Mouse (Mus musculus) midbrain, embryonic 11.5 days (tissue): ENCODE measurements around the gene Vsig10l. TPM values are rescaled to one million over a fixed set of nuclear protein-coding genes. Genes with fewer than 3 reads are reported as not detected.

Source experiments
- ATAC-seq: fragments of 200-750 bp; cut with Nextera tagmentation; 2 replicates; pipeline ENCODE4 v1.8.0; 2017; ENCODE audit warnings: moderate TSS enrichment, moderate library complexity; ENCODE audit not compliant: low FRiP score
- DNase-seq: peaks from one replicate; pipeline ENCODE4 v3.0.0; 2015; ENCODE audit warnings: low spot score; ENCODE audit errors: missing footprints
- H3K27ac ChIP-seq: fragments of 300-500 bp; sonication (generic); 2 replicates; pipeline ENCODE4 v1.5.1; 2014; ENCODE audit warnings: low read depth, low read length
- H3K27me3 ChIP-seq: fragments of 300-500 bp; sonication (generic); 2 replicates; pipeline ENCODE4 v1.6.1; 2014; ENCODE audit warnings: mild to moderate bottlenecking, low read length, moderate library complexity, mixed read lengths; ENCODE audit not compliant: control insufficient read depth, insufficient read depth
- H3K36me3 ChIP-seq: fragments of 300-500 bp; sonication (generic); 2 replicates; pipeline ENCODE4 v1.6.1; 2014; ENCODE audit warnings: mild to moderate bottlenecking, low read length, moderate library complexity, mixed read lengths; ENCODE audit not compliant: control insufficient read depth, insufficient read depth
- H3K4me1 ChIP-seq: fragments of 300-500 bp; sonication (generic); 2 replicates; pipeline ENCODE4 v1.6.1; 2014; ENCODE audit warnings: low read length; ENCODE audit not compliant: control insufficient read depth, insufficient read depth
- H3K4me2 ChIP-seq: fragments of 300-500 bp; sonication (generic); 2 replicates; pipeline ENCODE4 v1.6.1; 2014; ENCODE audit warnings: mild to moderate bottlenecking, moderate library complexity
- H3K4me3 ChIP-seq: fragments of 300-500 bp; sonication (generic); 2 replicates; pipeline ENCODE4 v1.5.1; 2014; ENCODE audit warnings: low read depth, low read length
- H3K9ac ChIP-seq: fragments of 300-500 bp; sonication (generic); 2 replicates; pipeline ENCODE4 v1.6.1; 2014; ENCODE audit warnings: low read length
- H3K9me3 ChIP-seq: fragments of 300-500 bp; sonication (generic); 2 replicates; pipeline ENCODE4 v1.6.1; 2016; ENCODE audit warnings: low read length; ENCODE audit not compliant: control insufficient read depth
- WGBS: fragments of 180-500 bp; shearing (Covaris S2); extraction: QIAGEN DNeasy Blood & Tissue Kit; methylation state at CpG from one replicate; pipeline ENCODE4 v1.1.7; 2014; 5-methylcytosine and 5-hydroxymethylcytosine counted together
- polyA plus RNA-seq: library from polyadenylated mRNA; unstranded; fragments of >200 nt; fragmentation: Nextera tagmentation; extraction: Ambion mirVana; gene quantifications from 2 replicates; pipeline ENCODE4 v1.2.1, GENCODE M21; 2014

The Vsig10l gene
- polyA plus RNA-seq, 1 experiment from 2014 or later = 2.4 TPM

DNA sequence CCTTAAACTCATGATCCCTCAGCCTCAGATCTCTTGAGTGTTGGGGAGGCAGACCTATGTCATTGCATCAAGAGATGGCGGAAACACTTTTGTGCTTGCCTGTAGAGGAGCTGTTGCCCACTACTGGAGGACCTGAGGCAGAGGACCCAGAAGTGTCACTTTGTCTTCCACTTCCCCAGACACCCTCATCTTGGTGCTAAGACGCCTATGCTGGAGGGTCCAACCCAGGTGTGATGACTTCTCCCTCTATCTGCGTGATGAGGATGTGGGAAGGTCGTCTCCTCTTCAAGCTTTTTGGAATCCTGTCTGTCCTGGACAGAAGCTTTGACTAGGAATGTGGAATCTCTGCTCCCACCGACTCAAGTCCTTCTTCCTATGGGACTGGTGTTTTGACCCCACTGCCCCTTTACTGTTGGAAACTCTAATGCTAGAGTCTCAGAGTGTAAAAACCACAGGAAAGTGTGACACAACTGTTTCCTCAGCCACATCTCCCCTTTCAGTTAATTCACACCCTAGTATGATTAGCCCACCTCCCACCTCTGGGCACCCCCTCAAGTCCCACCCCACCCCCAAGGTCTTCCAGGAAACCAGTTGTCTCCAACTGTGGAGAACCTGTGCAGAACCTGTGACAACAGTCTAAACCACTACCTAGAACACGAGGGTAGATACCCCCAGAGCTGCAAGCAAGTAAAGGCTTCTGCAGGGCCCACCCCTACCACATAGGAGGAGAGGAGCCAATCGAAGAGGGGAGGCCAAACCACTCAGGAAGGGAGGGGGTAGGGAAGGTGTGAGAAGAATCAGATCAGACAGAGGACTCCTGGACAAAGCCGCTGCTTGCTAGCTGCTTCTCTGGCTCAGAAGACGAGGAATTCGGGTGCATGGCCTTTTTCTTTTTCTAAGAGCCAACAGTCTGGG is 26.4 kb upstream of the Vsig10l start, which contains the start of gene Nkg7:
TSS of gene Nkg7 (plus strand) at position 733 of the 915 bp plus-strand sequence.
- Histone ChIP-seq H3K4me1 (no peaks in the 10 kb centered on the region), H3K36me3 (no peaks in the 10 kb centered on the region), H3K9ac (no peak within 1 kb of the TSS), H3K9me3 (no peaks in the 10 kb centered on the region), H3K27ac (no peak within 1 kb of the TSS), H3K4me2 (no peak within 1 kb of the TSS), H3K27me3 (no peaks in the 10 kb centered on the region), H3K4me3 (no peak within 1 kb of the TSS)
- DNase-seq (no peak), ATAC-seq (no peak)
- WGBS = 79% methylated on average over 10 of the region's 10 CpGs

DNA sequence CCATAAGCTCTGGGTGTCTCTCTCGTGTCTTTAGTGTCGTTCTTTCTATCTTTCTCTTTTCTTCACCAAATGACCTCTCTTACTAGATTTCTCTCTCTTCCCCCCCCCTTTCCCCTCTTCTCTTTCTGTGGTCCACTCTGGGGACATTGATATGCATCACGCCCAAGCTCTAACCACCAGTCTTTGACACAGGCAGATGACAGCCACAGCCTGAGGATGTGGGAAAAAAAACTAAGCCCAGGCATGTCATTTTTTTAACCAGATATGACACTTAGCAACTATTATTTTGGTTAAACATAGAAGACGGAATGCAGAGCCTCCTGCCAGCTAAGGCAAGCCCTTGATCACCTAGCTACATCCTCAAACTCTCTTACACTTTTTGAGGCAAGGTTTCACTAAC is 24.3 kb upstream of the Vsig10l start:
- no peak overlapping the region for H3K4me2 ChIP-seq
- WGBS = 75% methylated on average over 4 of the region's 4 CpGs
- H3K4me1 ChIP-seq = peaks cover 3% of the 10 kb centered on the region; the same call in 1 of the 2 replicates
- H3K4me3 ChIP-seq = no peak overlapping the region
- H3K9ac ChIP-seq = no peak overlapping the region
- ATAC-seq = no peak
- no peaks in the 10 kb centered on the region for H3K9me3 ChIP-seq
- H3K27me3 ChIP-seq = no peaks in the 10 kb centered on the region
- no peak overlapping the region for H3K27ac ChIP-seq
- DNase-seq = no peak
- no peaks in the 10 kb centered on the region for H3K36me3 ChIP-seq

DNA sequence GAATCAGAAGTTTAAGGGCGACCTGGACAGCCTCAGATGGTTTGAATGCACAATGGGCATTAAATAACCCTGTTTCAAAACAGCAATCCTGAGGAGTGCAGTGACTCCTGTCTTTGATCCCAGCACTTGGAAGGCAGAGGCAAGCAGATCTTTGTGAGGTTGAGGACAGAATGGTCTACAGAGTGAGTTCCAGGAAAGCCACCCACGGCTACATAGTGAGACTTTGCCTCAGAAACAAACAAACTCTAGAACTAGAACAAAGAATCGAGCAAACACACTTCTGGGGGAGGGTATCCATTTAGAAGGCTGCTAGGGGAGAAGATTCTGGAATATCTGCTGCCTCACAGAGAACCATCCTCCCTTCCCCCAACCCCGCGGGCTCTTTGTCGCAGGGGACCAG is 22.5 kb upstream of the Vsig10l start, which contains the start of gene Cldnd2:
TSS of gene Cldnd2 (plus strand) at position 301 of the 400 bp plus-strand sequence.
- H3K9ac ChIP-seq = no peak within 1 kb of the TSS
- 77% methylated on average over 6 of the region's 6 CpGs for WGBS
- no peak for DNase-seq

DNA sequence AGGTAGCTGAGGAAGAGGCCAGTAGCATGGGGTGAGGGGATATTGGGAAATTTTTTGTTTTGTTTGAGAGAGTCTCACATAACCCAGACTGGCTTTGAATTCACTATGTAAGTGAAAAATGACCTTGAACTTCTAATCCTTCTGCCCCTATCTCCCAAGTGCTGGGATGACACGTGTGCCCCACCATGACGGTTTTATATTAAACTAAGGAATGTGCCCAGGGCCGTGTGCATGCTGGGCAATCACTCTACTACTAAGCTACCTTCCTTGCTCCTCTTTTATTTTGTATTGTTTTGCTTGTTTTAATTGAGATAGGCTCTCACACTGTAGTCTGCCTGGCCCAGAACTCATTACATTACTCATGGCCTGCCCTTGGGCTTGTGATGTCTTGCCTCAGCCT is 21.9 kb upstream of the Vsig10l start:
- no peak for ATAC-seq
- H3K9ac ChIP-seq = no peak overlapping the region
- H3K4me1 ChIP-seq = peaks cover 8% of the 10 kb centered on the region
- H3K4me3 ChIP-seq = no peak overlapping the region
- H3K4me2 ChIP-seq = no peak overlapping the region
- 91% methylated on average over 3 of the region's 3 CpGs for WGBS
- no peak overlapping the region for H3K27ac ChIP-seq
- no peaks in the 10 kb centered on the region for H3K9me3 ChIP-seq
- DNase-seq = no peak
- no peaks in the 10 kb centered on the region for H3K27me3 ChIP-seq
- no peaks in the 10 kb centered on the region for H3K36me3 ChIP-seq

More for the DNA sequence above, 22.5 kb upstream of the Vsig10l start, which contains the start of gene Cldnd2:
- Histone ChIP-seq H3K36me3 (no peaks in the 10 kb centered on the region), H3K27me3 (no peaks in the 10 kb centered on the region), H3K27ac (no peak within 1 kb of the TSS), H3K4me3 (no peak within 1 kb of the TSS), H3K9me3 (no peaks in the 10 kb centered on the region), H3K4me2 (no peak within 1 kb of the TSS), H3K4me1 (peaks cover 8% of the 10 kb centered on the region)
- no peak for ATAC-seq

DNA sequence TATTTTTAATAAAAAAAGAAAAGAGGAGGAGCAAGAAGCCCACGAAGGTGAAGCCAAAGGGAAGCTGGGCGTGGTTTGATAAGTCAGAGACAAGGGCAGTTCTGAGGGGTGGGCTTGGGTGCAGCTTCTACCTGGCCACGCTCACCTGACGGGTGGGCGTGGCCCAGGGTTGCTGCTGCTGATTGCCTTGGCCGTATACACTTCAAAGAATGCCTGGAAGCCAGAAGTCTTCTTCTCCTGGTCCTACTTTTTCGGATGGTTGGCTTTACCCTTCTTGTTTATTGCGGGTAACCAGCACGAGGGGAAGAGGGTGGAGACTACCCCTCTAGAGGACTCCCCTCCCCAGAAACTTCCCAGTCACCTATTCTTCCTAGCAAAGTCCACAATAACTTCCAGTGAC is 20.3 kb upstream of the Vsig10l start:
- H3K4me2 ChIP-seq = peak overlapping the region; percentile 82
- DNase-seq (no peak), ATAC-seq (no peak)
- no peaks in the 10 kb centered on the region for H3K27me3 ChIP-seq
- H3K9ac ChIP-seq = peak overlapping the region; percentile 53
- no peaks in the 10 kb centered on the region for H3K9me3 ChIP-seq
- H3K36me3 ChIP-seq = no peaks in the 10 kb centered on the region
- WGBS = 17% methylated on average over 9 of the region's 9 CpGs
- peak overlapping the region; percentile 62; the same call in 1 of the 2 replicates for H3K27ac ChIP-seq
- peaks cover 8% of the 10 kb centered on the region for H3K4me1 ChIP-seq
- H3K4me3 ChIP-seq = peak overlapping the region; percentile 55

DNA sequence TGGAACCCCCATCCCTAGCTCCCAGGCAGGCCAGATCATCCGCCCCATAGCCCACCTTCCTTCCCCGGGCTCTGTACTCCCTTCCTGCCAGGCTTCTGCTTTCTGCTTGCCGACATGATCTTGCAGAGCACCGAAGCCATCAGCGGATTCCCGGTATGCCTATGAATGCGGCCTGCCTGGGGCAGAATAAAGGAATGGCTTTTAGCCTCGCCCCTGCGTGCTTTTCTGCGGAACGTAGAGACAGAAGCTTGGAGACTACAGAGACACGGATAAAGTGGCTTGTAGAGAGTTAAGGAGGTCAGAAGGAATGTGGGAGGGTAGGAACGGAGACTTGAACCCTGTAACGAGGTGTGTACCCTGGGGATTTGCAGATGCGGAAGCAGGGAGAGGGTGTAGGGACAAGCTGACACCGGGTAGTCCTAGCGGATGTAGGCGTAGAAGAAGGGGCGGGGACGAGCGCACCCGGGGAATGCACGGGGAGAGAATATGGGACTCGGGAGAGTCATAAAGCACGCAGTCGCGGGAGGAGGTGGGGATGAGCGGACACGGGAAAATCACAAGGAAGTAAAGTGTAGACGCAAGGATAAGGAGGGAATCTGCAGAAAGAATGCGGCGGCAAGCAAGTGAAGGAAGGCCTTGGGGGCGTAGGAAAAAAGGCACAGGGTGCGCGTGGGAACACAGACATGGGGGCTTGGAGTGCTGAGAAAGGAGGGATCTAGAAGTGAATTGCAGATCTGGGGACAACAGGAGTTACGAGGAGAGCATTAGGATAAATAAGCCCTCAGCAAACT is 19.6 kb upstream of the Vsig10l start:
- peak overlapping the region; percentile 82 for H3K4me2 ChIP-seq
- DNase-seq = peak; percentile 98
- peak overlapping the region; percentile 55 for H3K4me3 ChIP-seq
- no peaks in the 10 kb centered on the region for H3K9me3 ChIP-seq
- H3K27me3 ChIP-seq = no peaks in the 10 kb centered on the region
- H3K27ac ChIP-seq = peak overlapping the region; percentile 62; the same call in 1 of the 2 replicates
- H3K36me3 ChIP-seq = no peaks in the 10 kb centered on the region
- peak overlapping the region; percentile 53 for H3K9ac ChIP-seq
- peak; percentile 83 for ATAC-seq
- WGBS = under 1% methylated on average over 36 of the region's 36 CpGs
- peaks cover 8% of the 10 kb centered on the region for H3K4me1 ChIP-seq

DNA sequence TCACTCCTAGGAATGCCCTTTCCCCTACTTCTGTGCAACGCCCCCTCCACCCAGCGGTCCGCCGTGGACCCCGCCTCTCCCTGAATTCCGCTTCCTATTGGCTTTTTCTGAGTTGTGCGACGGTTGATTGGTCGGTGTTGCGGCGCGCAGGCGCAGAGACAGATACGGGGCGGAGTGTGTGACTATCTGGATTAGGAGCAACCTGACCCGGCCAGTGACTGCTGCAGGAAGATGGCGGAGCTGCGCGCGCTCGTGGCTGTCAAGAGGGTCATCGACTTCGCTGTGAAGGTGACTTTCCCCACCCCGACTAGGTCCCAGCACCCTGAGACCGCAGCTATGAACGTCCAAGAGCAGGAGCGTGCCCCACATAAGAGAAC is 19.0 kb upstream of the Vsig10l start, which contains the start of the genes Etfb and Gm45233:
TSS of gene Etfb (plus strand) at position 167 of the 377 bp plus-strand sequence.
TSS of gene Gm45233 (plus strand) at position 212 of the 377 bp plus-strand sequence.
- Histone ChIP-seq H3K4me2 (peak within 1 kb of the TSS; percentile 82), H3K36me3 (no peaks in the 10 kb centered on the region), H3K27ac (peak within 1 kb of the TSS; percentile 62; the same call in 1 of the 2 replicates), H3K4me3 (peak within 1 kb of the TSS; percentile 55), H3K4me1 (peaks cover 8% of the 10 kb centered on the region), H3K9me3 (no peaks in the 10 kb centered on the region), H3K9ac (peak within 1 kb of the TSS; percentile 53), H3K27me3 (no peaks in the 10 kb centered on the region)
- WGBS = under 1% methylated on average over 27 of the region's 27 CpGs
- DNase-seq = no peak
- ATAC-seq = peak; percentile 97

DNA sequence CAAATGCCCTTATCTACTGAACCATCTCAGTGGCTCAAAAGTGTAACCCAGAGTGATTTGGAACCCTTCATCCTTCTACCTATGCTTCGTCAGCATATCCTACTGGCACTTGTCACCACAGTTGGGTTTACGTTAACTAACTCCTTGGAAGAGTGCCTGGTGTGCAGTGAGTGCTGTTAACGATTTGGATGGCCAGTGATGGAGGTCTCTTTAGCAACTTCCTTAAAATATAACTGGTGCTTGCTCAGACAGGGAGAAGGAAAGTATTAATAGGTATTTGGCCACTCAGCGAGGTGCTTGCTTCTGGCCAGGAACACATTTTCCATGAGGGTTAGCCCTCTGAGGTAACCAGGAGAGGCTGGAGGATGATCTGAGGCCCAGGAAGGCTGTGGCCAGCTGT is 15.2 kb upstream of the Vsig10l start:
- Histone ChIP-seq H3K36me3 (no peaks in the 10 kb centered on the region; the same call in 1 of the 2 replicates), H3K27ac (no peak overlapping the region), H3K9me3 (no peaks in the 10 kb centered on the region), H3K4me1 (peaks cover 5% of the 10 kb centered on the region), H3K4me3 (no peak overlapping the region), H3K9ac (no peak overlapping the region), H3K27me3 (no peaks in the 10 kb centered on the region), H3K4me2 (no peak overlapping the region)
- ATAC-seq (no peak), DNase-seq (peak; percentile 35)
- 91% methylated on average over 4 of the region's 4 CpGs for WGBS
